Mouse (Mus musculus) heart, postnatal 14 days (tissue): ENCODE data around the gene Fpr-rs7. TPM values are rescaled to one million over a fixed set of nuclear protein-coding genes. Genes with fewer than 3 reads are reported as not detected.

ENCODE experiments used
- DNase-seq, 2 experiments: peaks; one replicate each; pipeline ENCODE4 v3.0.0; 2021 to 2022
- intact Hi-C: fragments of 180-260 bp; cut with DNase I; formaldehyde crosslinking; loops from one replicate; pipeline ENCODE4 v1.15.1; 2025
- long read RNA-seq, 2 experiments: library from polyadenylated mRNA; stranded (forward); transcript quantifications; one replicate each; pipeline ENCODE4 v2.0.0; 2021
- total RNA-seq, 2 experiments: library from RNA; stranded (reverse); gene quantifications; 2 replicates each; pipeline ENCODE4 v1.2.3; 2021

Gene Fpr-rs7
- not detected for total RNA-seq
- long read RNA-seq, experiment 1 = 0 reads
- long read RNA-seq, experiment 2 = 0 reads

DNA sequence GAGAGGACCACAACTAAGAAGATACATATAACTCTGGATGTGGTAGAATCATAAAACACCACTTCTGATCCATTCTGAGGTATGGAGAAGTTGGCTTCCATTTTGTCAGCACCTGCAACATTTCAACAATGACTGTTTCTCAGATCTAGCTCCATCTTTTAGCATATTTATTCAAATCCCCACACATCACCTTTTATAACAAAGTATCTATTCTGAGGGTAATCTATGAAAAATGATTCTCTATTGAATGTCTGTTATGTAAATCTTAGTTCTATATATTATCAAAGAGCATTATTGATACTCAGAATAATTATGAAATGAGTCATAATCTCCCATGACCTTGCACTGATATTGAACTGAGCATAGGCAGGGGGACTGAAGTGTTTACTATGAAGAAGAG is at the start of gene Fpr-rs7:
TSS of gene Fpr-rs7 (minus strand) at position 101 of the 400 bp plus-strand sequence.
- intact Hi-C loops = no loop called here
- DNase-seq = no peak

- no peak for DNase-seq
- intact Hi-C loops = no loop called here
These were observed 39.9 kb downstream of the Fpr-rs7 start for GRCm38 (mm10) chr17:20074090-20074489.

- intact Hi-C loops = no loop called here
These were observed 42.2 kb downstream of the Fpr-rs7 start for GRCm38 (mm10) chr17:20071656-20072396.

More at GRCm38 (mm10) chr17:20071656-20072396, 42.2 kb downstream of the Fpr-rs7 start:
- DNase-seq = no peak

Other genes starting within 250 kb of the Fpr-rs7 start
- not detected for gene Vmn2r104, start 65.9 kb downstream of the Fpr-rs7 start, total RNA-seq
- not detected for gene Fpr-rs6, start 68.9 kb upstream of the Fpr-rs7 start, total RNA-seq
- not detected for gene Vmn2r105, start 120.8 kb upstream of the Fpr-rs7 start, total RNA-seq
- gene Vmn2r106, start 171.3 kb upstream of the Fpr-rs7 start, total RNA-seq = not detected
- gene Vmn2r107, start 231.0 kb upstream of the Fpr-rs7 start, total RNA-seq = not detected